Mouse (Mus musculus) gastrocnemius, adult 8-10 months (tissue): ENCODE results near the gene Phkb. TPM values are rescaled to one million over a fixed set of nuclear protein-coding genes. Genes with fewer than 3 reads are reported as not detected.
"Not testable (repeated sequence)": the region's sequence is repeated elsewhere in the genome, so short reads cannot be mapped to it uniquely, and the experiment has no call there.

ENCODE experiments used
- DNase-seq, 2 experiments: peaks; one replicate each; pipeline ENCODE4 v3.0.0; 2022; ENCODE audit warnings: low spot score in 2 of 2
- total RNA-seq, 4 experiments: library from RNA; stranded (reverse); gene quantifications; 2 replicates each; pipeline ENCODE4 v1.2.4; 2022

Phkb gene
- 100 to 1,000 TPM; 387 to 471 (median 411) TPM for total RNA-seq

- peak; percentile 86 to 88 for DNase-seq
Measured at GRCm38 (mm10) chr8:85840657-85841488, at the start of gene Phkb, which contains the start of gene Itfg1. Gene Phkb (plus strand): TSS chr8:85840959. Gene Itfg1 (minus strand): TSS chr8:85840921.

DNA sequence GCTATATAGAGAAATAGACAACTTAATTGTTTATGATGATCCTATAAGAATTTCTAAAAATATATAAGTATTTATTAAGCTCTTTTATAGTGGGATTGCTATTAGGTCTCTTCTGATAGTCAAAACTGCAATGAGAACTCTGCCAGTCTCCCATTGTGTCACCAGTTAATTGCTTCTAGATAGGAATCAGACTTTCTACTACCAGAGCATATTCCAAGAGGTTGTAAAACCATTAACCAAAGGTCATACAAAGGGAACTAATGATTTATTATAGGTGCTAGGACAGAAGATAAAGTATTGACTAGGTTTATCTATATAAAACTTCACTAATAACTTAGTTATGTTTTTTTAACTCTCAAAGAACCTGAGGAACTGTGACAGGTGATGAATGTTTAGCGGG lies 44.4 kb upstream of the Phkb start:
- not testable (repeated sequence) for DNase-seq

GRCm38 (mm10) chr8:85800164-85800563 lies 40.6 kb upstream of the Phkb start:
- DNase-seq = no peak

DNA sequence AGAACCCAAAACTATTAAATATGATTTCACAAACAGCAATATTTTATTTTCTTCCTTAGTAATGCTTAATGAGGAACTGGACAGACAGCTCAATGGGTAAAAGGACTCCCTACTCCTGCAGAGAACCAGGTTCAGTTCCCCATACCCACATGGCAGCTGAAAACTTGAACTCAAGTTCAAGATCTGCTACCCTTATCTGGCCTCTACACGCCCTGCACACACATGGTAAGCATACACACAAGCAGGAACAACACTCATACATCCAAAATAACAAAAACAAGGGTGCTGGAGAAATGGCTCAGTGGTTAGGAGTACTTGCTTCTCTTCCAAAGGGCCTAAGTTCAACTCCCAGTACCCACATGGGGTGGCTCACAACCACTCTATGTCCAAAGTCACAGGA lies 39.4 kb upstream of the Phkb start:
- DNase-seq = no peak

GRCm38 (mm10) chr8:85813621-85814020 lies 27.1 kb upstream of the Phkb start:
- no peak for DNase-seq

GRCm38 (mm10) chr8:85839916-85840656 lies 673 bp upstream of the Phkb start:
- no peak for DNase-seq

DNA sequence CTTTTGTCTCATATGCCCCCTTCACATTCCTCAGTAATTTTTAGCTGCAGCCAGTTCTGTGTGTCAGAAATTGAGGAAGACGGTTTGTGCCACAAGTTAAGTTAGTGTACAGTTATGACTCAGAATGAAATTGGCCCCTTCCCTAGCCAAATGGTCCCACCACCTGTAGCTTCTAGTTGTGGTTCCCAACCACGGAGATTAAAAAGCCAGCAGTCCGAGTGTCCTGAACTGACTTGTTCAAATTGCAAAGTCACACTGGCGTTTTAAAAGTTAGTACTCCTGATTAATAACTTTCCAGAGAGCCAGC lies 683 bp downstream of the Phkb start:
- DNase-seq = no peak

DNA sequence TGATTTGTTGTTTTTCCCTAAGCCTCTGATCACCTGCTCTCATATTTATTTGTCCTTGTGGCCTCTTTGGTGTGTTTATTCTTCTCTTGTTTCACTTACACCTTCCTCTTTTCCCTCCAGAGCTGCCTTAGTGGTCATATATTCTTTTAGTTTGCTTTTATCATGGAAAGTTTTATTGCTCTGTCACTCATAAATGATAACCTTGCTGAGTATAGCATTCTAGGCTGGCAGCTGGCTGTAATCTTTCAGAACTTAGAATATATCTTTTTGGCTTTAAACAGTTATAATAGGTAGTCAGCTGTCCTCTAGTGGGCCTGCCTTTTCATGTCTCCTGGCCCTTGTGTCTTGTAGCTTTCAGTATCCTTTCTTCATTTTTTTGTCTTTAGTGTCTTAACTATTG lies 5.1 kb downstream of the Phkb start:
- no peak for DNase-seq

GRCm38 (mm10) chr8:85854220-85855123 lies 13.7 kb downstream of the Phkb start:
- no peak for DNase-seq

DNA sequence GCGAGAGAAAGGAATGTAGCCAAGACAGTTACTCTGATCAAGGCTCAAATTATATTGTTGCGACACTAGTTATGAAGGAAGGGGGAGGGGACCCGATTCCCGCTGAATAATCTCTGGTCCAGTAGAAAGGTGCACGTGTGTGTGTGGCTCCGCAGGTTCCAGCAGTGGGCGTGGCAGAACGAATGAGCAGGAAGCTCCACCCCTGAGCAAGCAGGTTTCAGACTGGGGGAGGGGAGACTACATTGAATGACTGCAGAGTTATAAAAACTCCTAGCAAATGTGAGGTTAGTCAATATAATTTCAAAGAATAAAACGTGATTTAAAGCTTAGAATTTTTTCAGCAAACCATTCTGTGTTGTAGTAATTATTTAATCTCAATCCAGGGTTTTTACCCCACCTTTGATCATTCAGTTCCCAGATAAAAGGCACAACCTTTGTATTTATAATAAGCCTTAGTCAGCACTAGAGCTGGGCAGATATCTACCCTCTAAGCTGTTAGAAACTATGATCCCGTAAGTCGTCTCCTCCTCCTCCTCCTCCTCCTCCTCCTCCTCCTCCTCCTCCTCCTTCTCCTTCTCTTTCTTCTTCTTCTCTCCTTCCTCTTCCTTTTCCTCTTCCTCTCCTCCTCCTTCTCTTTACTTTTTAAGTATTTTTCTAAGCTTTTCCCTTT lies 16.6 kb downstream of the Phkb start:
- DNase-seq = not testable (repeated sequence)

DNA sequence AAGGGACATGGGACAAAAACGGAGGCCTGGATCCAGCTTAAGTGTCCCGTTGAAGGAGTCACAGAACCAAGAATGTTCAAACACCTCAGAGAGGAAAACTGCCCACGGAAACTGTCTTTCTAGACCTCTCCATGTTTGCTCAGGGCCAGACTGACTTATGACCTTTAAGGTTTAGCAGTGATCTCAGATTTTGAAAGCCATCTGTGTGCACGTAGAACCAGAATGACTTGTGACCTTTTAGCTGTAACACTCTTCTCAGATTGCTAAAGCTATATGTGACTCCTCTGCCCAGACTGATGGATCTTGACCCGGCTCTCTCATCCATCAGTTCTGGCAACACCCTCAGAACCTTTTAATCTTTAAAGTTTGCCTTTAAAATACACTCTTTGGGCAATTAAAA lies 19.9 kb downstream of the Phkb start:
- DNase-seq = no peak

- no peak for DNase-seq
Measured at GRCm38 (mm10) chr8:85862381-85862780, 21.6 kb downstream of the Phkb start.

DNA sequence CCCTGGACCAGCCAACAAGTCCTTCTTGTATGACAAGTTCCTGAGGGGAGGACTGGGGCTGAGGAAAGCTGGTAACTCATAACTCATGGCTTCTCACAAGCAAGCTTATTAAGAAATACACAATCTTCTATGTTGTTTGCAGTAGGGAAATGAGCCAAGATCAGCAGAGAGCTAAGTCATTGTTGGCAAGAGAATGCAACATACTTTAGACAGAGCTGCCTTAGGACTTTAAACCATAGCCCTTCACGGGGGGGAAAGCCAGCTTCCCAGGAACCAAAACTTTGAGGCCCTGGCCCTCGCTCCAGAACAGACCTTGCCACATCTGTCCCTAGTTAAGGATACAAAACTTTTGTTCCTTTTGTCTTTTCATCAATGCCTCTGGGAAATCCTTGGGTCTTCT lies 30.9 kb downstream of the Phkb start:
- no peak for DNase-seq

DNA sequence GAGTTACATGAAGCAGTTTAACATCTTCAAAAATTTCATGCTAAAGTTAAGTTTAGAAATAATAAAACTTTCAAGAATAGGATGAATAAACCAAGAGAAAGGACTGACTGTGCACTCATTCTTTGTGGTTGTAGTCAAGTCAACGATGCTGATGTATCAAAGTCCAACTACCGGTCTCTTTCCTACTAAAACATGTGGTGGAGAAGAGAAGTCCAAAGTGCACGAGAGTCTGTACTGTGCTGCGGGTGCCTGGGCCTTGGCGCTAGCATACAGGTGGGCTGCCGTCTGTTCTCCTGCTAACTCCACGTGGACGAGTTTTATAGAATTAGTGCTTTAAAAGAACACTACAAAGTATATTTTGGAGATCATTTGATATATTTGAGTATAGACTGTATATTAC lies 37.2 kb downstream of the Phkb start:
- no peak for DNase-seq

GRCm38 (mm10) chr8:85879624-85880023 lies 38.9 kb downstream of the Phkb start:
- no peak for DNase-seq

DNA sequence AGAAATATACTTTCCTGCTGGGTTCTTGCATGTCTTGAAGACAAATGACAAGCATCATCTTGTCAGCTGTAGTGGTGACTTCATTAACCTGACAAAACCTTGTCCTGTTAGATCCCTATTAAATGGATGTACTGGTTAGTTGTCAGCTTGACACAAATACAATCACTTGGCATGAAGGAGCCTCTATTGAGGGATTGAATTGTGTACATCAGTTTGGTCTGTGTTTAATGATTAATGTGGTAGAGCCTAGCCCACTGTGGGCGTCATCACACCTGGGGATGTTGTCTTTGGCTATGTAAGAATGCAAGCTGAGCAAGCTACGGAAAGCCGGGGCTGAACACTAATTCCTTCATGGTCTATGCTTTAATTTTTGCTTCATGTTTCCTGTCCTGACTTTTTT lies 44.1 kb downstream of the Phkb start:
- DNase-seq = no peak

DNA sequence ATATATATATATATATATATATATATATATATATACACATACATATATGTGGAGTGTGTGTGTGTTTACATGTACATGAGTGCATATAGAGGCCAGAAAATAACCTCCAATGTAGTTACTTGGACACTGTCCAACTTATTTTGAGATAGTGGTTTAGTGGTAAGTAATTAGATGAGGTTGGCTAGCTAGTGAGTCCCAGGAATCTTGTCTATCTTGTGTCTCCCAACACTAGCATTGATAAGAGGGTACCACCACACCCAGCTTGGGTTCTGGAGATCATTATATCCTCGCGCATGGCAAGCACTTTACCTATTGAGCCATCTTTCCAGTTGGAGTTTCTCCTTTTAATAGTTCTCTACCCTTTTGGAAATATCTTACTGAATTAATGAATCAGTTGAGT lies 56.9 kb downstream of the Phkb start:
- no peak for DNase-seq

DNA sequence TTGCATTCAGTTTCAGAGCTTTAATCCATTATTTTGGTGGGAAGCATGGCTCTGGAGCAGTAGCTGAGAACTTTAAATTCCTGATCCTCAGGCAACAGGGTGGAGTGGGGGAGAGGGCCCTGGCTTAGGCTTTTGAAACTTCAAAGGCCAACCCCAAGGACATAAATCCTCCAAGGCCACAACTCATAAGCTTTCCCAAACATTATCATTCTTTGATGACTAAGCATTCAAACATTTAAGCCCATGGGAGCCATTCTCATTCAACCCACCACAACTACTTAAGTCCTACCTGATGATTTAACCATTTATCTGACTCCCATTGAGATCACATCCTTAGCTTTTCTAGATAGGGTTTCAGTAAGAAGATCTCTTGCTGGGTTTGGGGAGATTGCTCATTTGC lies 84.2 kb downstream of the Phkb start:
- DNase-seq = no peak

DNA sequence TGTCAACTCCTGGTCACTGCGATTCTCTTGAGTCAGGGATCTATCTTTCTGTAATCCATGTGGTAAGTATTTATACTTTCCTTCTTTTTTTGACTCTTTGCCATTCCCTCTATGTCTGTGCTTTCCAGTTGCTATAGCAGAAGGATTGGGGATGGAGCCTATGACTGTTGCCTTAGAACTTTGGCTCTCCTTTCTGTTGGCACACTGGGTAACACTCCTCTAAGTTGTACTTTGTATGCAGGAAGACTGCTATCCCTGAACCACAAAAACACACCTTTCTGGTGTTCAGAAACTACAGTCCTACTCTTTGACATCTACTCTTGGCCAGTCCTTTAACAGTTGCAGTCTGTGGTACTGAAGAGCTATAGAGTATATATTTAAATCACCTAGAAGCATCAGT lies 84.8 kb downstream of the Phkb start:
- no peak for DNase-seq

GRCm38 (mm10) chr8:85926107-85926506 lies 85.3 kb downstream of the Phkb start:
- peak; percentile 5 to 6 for DNase-seq

DNA sequence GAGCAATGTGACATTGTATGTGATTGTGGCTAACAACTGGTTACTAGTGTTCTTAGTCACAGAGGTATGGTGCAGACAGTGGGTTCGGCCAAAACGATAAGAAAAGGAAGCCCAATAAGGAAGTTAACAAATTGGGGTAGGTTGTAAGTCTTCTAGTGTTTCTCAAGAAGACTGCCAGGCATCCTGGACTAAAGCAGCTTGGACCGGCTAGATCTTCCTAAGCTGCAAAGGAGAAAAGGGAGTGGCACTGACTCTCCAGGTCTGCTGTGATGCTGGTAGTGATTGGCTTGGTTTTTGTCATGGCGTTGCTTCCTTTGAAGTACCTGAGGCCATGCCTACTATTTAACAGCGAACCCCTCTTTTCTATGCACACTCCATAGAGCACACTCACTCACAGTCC lies 95.4 kb downstream of the Phkb start:
- no peak for DNase-seq
